Mouse (Mus musculus) liver, postnatal 0 days (tissue): Measurements from ENCODE around the gene Vwa5b1.

Experiments
- CTCF ChIP-seq: sonication (generic); IDR thresholded peaks from 2 replicates; pipeline ENCODE4 v1.5.1; 2016; ENCODE audit warnings: antibody characterized with exemption, low read depth
- EP300 ChIP-seq: IDR thresholded peaks from 2 replicates; pipeline ENCODE4 v1.6.1; 2016; ENCODE audit warnings: antibody characterized with exemption, low read depth, mild to moderate bottlenecking

DNA sequence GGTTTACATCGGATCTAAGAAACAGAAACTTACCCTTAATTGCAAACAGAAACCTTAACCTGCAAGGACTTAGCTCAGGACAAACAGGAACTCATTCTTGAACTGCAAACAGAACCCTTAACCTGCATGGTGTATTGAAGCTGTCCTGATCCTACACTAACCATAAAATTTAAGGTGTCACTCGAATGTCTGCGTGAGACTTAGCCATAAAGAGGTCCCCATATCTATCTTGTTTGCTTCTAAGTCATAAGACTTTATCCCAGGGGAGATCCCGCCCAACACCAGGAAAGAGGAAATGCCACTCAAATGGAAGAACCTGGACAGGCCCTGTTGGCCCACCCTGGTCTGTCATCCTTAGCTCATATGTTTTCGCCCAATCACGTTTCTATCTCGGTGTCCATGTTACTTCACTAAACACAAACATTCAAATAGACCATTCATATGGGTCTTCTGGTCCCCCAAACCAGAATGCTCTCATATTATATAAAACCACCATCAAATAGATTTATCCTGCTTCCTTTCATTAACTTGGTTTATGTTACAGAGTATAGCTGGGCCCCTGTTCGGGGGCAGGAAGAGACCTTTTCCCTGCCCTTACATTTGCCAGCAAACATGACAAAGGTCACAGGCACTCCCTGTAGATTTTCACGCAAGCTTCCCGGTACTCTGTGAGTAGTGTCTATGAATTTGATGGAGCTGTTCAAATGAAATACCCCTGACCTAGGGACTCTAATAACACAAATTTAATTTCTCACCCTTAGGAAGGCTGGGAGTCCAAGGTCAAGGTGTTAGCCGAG lies 34.6 kb upstream of the Vwa5b1 start:
- TF ChIP-seq CTCF (no peak), EP300 (no peak)
